8 mouse cellular contexts compared by ENCODE assay signal in genomic region chr1:135687771-135688492, GRCm38 (mm10). TPM values are rescaled to one million over a fixed set of nuclear protein-coding genes. Genes with fewer than 3 reads are reported as not detected.
DNase-seq lines count a peak whose midpoint lies in the region; ATAC-seq and TF ChIP-seq lines count a peak whose summit lies in the region.

No protein-coding gene starts in this region.

- peak overlapping the region; percentile 72 for H3K4me3 ChIP-seq in hindbrain, embryonic 16.5 days (ENCODE audit: low read length)
- H3K4me3 ChIP-seq in liver, embryonic 13.5 days (replicated peaks), result peak overlapping the region; percentile 62
- H3K4me3 ChIP-seq in myocyte, result peak overlapping the region; percentile 78

- no peaks in the 10 kb centered on the region for H3K9me3 ChIP-seq in hindbrain, embryonic 16.5 days (ENCODE audit: control insufficient read depth, low read length)
- H3K9me3 ChIP-seq in liver, embryonic 13.5 days (replicated peaks), result no peaks in the 10 kb centered on the region

- H3K27me3 ChIP-seq in hindbrain, embryonic 16.5 days (replicated peaks; ENCODE audit: control insufficient read depth, insufficient read depth, low read length), result peaks cover 3% of the 10 kb centered on the region; the same call in 1 of the 2 replicates
- peaks cover 57% of the 10 kb centered on the region for H3K27me3 ChIP-seq in liver, embryonic 13.5 days
- no peaks in the 10 kb centered on the region for H3K27me3 ChIP-seq in myocyte (ENCODE audit: control insufficient read depth, insufficient read depth, insufficient read length)

- peaks cover 47% of the 10 kb centered on the region for H3K79me2 ChIP-seq in myocyte (ENCODE audit: control insufficient read depth, insufficient read depth)

- peak overlapping the region; percentile 76 for H3K9ac ChIP-seq in hindbrain, embryonic 16.5 days (ENCODE audit: low read depth, low read length)
- peak overlapping the region; percentile 69 for H3K9ac ChIP-seq in liver, embryonic 13.5 days

- DNase-seq in right cerebral cortex, postnatal 10 days (ENCODE audit: low spot score in 2 of 2), result peak; percentile 55 to 70
- DNase-seq in right cerebral cortex, adult 18-20 months, result no peak
- DNase-seq in cerebellum, postnatal 10 days, result peak; percentile 83 to 90
- DNase-seq in gastrocnemius, postnatal 10 days, result peak; percentile 84
- DNase-seq in liver, embryonic 13.5 days, result peak; percentile 37
- peak; percentile 78 for DNase-seq in urinary bladder, adult 2 months (ENCODE audit: low spot score)

- WGBS in hindbrain, embryonic 16.5 days, result under 1% methylated on average over 48 of the region's 81 CpGs
- under 1% methylated on average over 79 of the region's 81 CpGs for WGBS in liver, embryonic 13.5 days (ENCODE audit: insufficient replicate concordance)

- H3K36me3 ChIP-seq in hindbrain, embryonic 16.5 days (ENCODE audit: control insufficient read depth, insufficient read depth, low read length), result no peaks in the 10 kb centered on the region
- H3K36me3 ChIP-seq in liver, embryonic 13.5 days, result no peaks in the 10 kb centered on the region
- no peaks in the 10 kb centered on the region for H3K36me3 ChIP-seq in myocyte (ENCODE audit: control insufficient read depth, insufficient read depth)

- H3K4me2 ChIP-seq in hindbrain, embryonic 16.5 days (ENCODE audit: low read length), result peak overlapping the region; percentile 98
- H3K4me2 ChIP-seq in liver, embryonic 13.5 days, result peak overlapping the region; percentile 82
- peak overlapping the region; percentile 83 for H3K4me2 ChIP-seq in myocyte (ENCODE audit: low read depth)

- ATAC-seq in hindbrain, embryonic 16.5 days, result peak; percentile 86
- ATAC-seq in liver, embryonic 13.5 days (ENCODE audit: low read depth), result peak; percentile 62

- H3K27ac ChIP-seq in hindbrain, embryonic 16.5 days (ENCODE audit: low read depth, low read length), result peak overlapping the region; percentile 75
- peak overlapping the region; percentile 63 for H3K27ac ChIP-seq in liver, embryonic 13.5 days

- H3ac ChIP-seq in myocyte (ENCODE audit: control insufficient read depth, insufficient read length), result peak overlapping the region; percentile 39

- TF ChIP-seq POLR2A in myocyte (IDR thresholded peaks at IDR 0.05; ENCODE audit: insufficient read length, low read depth), result peak; percentile 68

- H3K4me1 ChIP-seq in hindbrain, embryonic 16.5 days (ENCODE audit: control insufficient read depth, insufficient read depth, low read depth, low read length), result peaks cover 16% of the 10 kb centered on the region
- H3K4me1 ChIP-seq in liver, embryonic 13.5 days (replicated peaks), result peaks cover 47% of the 10 kb centered on the region

TF ChIP-seq in myocyte, 11 proteins besides CTCF, POLR2A, EP300 and RAD21:
- TF ChIP-seq CEBPB (IDR thresholded peaks at IDR 0.05; ENCODE audit: insufficient read depth, poor library complexity, severe bottlenecking) (no peak), MYOG (IDR thresholded peaks at IDR 0.05; ENCODE audit: control insufficient read depth in 1 of 3, insufficient read depth in 1 of 3, insufficient read length in 2 of 3, low read depth in 2 of 3) (peak in 1 of 3 experiments; percentile 47), POLR2AphosphoS2 (IDR thresholded peaks at IDR 0.05; ENCODE audit: insufficient read length, low read depth) (peak; percentile 34), REST (IDR thresholded peaks at IDR 0.05; ENCODE audit: insufficient read depth, insufficient read length) (no peak), TCF12 (IDR thresholded peaks at IDR 0.05; ENCODE audit: insufficient read depth, poor library complexity, severe bottlenecking) (no peak), E2F4 (IDR thresholded peaks at IDR 0.05; ENCODE audit: insufficient read depth) (no peak), MYOD1 (IDR thresholded peaks at IDR 0.05; ENCODE audit: control insufficient read depth in 1 of 3, insufficient read length in 2 of 3, low read depth in 2 of 3) (peak in 1 of 3 experiments; percentile 42), TCF3 (IDR thresholded peaks at IDR 0.05; ENCODE audit: insufficient read length, low read depth) (peak; percentile 11), USF1 (IDR thresholded peaks at IDR 0.05; ENCODE audit: low read depth) (no peak)
TF ChIP-seq in myocyte: peak in this region for 4.

RNA-seq across cellular contexts. Expression of gene Csrp1, which starts 31.9 kb away (rescaled TPM):
- 10 to 100 TPM; 63.5 to 70.3 TPM for total RNA-seq in gastrocnemius, postnatal 10 days (2021)
- polyA plus RNA-seq in hindbrain, embryonic 16.5 days (2015; fragmentation: Nextera tagmentation; extraction: Ambion mirVana), result 20.6 and 23.7 TPM in 2 replicates
- 33.8 and 36.8 TPM in 2 replicates for polyA plus RNA-seq in liver, embryonic 13.5 days (2015; fragmentation: Nextera tagmentation; extraction: Ambion mirVana)
- 219 TPM for polyA plus RNA-seq in myocyte (2012; fragmentation: generic; extraction: Trizol)
- polyA plus RNA-seq in urinary bladder, adult 2 months (2012; rRNA removed), result 3,856 and 5,107 TPM in 2 replicates

Comparison
In these comparisons a context has a peak if more than half of its experiments do, and no peak if none do; other contexts are left out.
1. RNA of gene Csrp1, which starts 31.9 kb away (polyA plus RNA-seq): 3,856 to 5,107 TPM in urinary bladder, adult 2 months; 219 TPM in myocyte (single experiment), 33.8 to 36.8 TPM in liver, embryonic 13.5 days and 20.6 to 23.7 TPM in hindbrain, embryonic 16.5 days; every median in the first group is over 10 times any median in the second.
2. Peak in every context shown above with its lines, with median percentiles within 50 percentile points of each other: H3K4me2 ChIP-seq and H3K4me3 ChIP-seq.